Mouse (Mus musculus) lung, embryonic 16.5 days (tissue): ENCODE measurements around the gene Pdpk1. TPM values are rescaled to one million over a fixed set of nuclear protein-coding genes. Genes with fewer than 3 reads are reported as not detected.
"Not testable (repeated sequence)": the region's sequence is repeated elsewhere in the genome, so short reads cannot be mapped to it uniquely, and the experiment has no call there.

Experiments used
- ATAC-seq: fragments of 200-750 bp; cut with Nextera tagmentation; 2 replicates; pipeline ENCODE4 v1.8.0; 2017; ENCODE audit warnings: low read depth, mild to moderate bottlenecking, moderate library complexity
- H3K27ac ChIP-seq: fragments of 300-500 bp; sonication (generic); 2 replicates; pipeline ENCODE4 v1.5.1; 2014; ENCODE audit warnings: mild to moderate bottlenecking, control low read depth, low read length
- H3K27me3 ChIP-seq: fragments of 300-500 bp; sonication (generic); 2 replicates; pipeline ENCODE4 v1.6.1; 2014; ENCODE audit warnings: low read depth, low read length, mixed read lengths; ENCODE audit not compliant: control insufficient read depth, insufficient read depth
- H3K36me3 ChIP-seq: fragments of 300-500 bp; sonication (generic); 2 replicates; pipeline ENCODE4 v1.6.1; 2014; ENCODE audit warnings: low read length; ENCODE audit not compliant: control insufficient read depth, insufficient read depth
- H3K4me1 ChIP-seq: fragments of 300-500 bp; sonication (generic); replicated peaks from 2 replicates; pipeline ENCODE4 v1.6.1; 2014; ENCODE audit warnings: low read length, mixed read lengths; ENCODE audit not compliant: control insufficient read depth, insufficient read depth
- H3K4me2 ChIP-seq: fragments of 300-500 bp; sonication (generic); 2 replicates; pipeline ENCODE4 v1.6.1; 2014; ENCODE audit warnings: low read depth, low read length, control low read depth
- H3K4me3 ChIP-seq: fragments of 300-500 bp; sonication (generic); 2 replicates; pipeline ENCODE4 v1.5.1; 2014; ENCODE audit warnings: mild to moderate bottlenecking, low read length, control low read depth
- H3K9ac ChIP-seq: fragments of 300-500 bp; sonication (generic); 2 replicates; pipeline ENCODE4 v1.6.1; 2014; ENCODE audit warnings: low read length, control low read depth
- H3K9me3 ChIP-seq: fragments of 300-500 bp; sonication (generic); 2 replicates; pipeline ENCODE4 v1.6.1; 2016; ENCODE audit warnings: low read length; ENCODE audit not compliant: control insufficient read depth
- WGBS: fragments of 180-500 bp; shearing (Covaris S2); extraction: QIAGEN DNeasy Blood & Tissue Kit; methylation state at CpG from one replicate; pipeline ENCODE4 v1.1.7; 2014; 5-methylcytosine and 5-hydroxymethylcytosine counted together
- polyA plus RNA-seq: library from polyadenylated mRNA; unstranded; fragments of >200 nt; fragmentation: Nextera tagmentation; extraction: Ambion mirVana; gene quantifications from 2 replicates; pipeline ENCODE4 v1.2.1, GENCODE M21; 2015

Gene Pdpk1
- polyA plus RNA-seq, 1 experiment from 2014 or later: 34.9 TPM

GRCm38 (mm10) chr17:24137226-24137880 is 13.4 kb downstream of the Pdpk1 start:
- H3K27ac ChIP-seq: no peak overlapping the region
- H3K9me3 ChIP-seq: no peaks in the 10 kb centered on the region
- WGBS: 54% methylated on average over 2 of the region's 2 CpGs
- H3K4me1 ChIP-seq: peaks cover 20% of the 10 kb centered on the region
- H3K4me3 ChIP-seq: no peak overlapping the region
- H3K36me3 ChIP-seq: no peaks in the 10 kb centered on the region
- H3K9ac ChIP-seq: no peak overlapping the region
- H3K4me2 ChIP-seq: no peak overlapping the region
- ATAC-seq: no peak
- no peaks in the 10 kb centered on the region for H3K27me3 ChIP-seq

- H3K27ac ChIP-seq: no peak overlapping the region
- no peak overlapping the region for H3K4me3 ChIP-seq
- H3K4me1 ChIP-seq: peaks cover 6% of the 10 kb centered on the region; the same call in 1 of the 2 replicates
- H3K9me3 ChIP-seq: no peaks in the 10 kb centered on the region
- H3K4me2 ChIP-seq: no peak overlapping the region
- ATAC-seq: no peak
- no peaks in the 10 kb centered on the region for H3K27me3 ChIP-seq
- H3K36me3 ChIP-seq: no peaks in the 10 kb centered on the region
- H3K9ac ChIP-seq: no peak overlapping the region
These were observed 16.7 kb downstream of the Pdpk1 start for GRCm38 (mm10) chr17:24134062-24134461.

GRCm38 (mm10) chr17:24132919-24133318 is 17.8 kb downstream of the Pdpk1 start:
- not testable (repeated sequence) for H3K4me3 ChIP-seq, H3K36me3 ChIP-seq, ATAC-seq, H3K9me3 ChIP-seq, H3K27ac ChIP-seq, H3K4me1 ChIP-seq, H3K27me3 ChIP-seq, H3K9ac ChIP-seq, H3K4me2 ChIP-seq
- WGBS: 94% methylated on average over 4 of the region's 4 CpGs

- Histone ChIP-seq H3K4me2 (no peak overlapping the region), H3K27ac (no peak overlapping the region), H3K36me3 (no peaks in the 10 kb centered on the region), H3K9me3 (no peaks in the 10 kb centered on the region), H3K27me3 (no peaks in the 10 kb centered on the region), H3K4me1 (peaks cover 3% of the 10 kb centered on the region; the same call in 1 of the 2 replicates), H3K4me3 (no peak overlapping the region), H3K9ac (no peak overlapping the region)
- 89% methylated on average over 3 of the region's 3 CpGs for WGBS
- no peak for ATAC-seq
These were observed 19.2 kb downstream of the Pdpk1 start for GRCm38 (mm10) chr17:24131570-24131969.

GRCm38 (mm10) chr17:24129246-24129645 is 21.5 kb downstream of the Pdpk1 start:
- 83% methylated on average over 4 of the region's 4 CpGs for WGBS
- not testable (repeated sequence) for H3K4me1 ChIP-seq, H3K4me2 ChIP-seq, H3K9ac ChIP-seq, ATAC-seq, H3K27me3 ChIP-seq, H3K36me3 ChIP-seq, H3K4me3 ChIP-seq, H3K9me3 ChIP-seq, H3K27ac ChIP-seq

- no peaks in the 10 kb centered on the region for H3K27me3 ChIP-seq
- H3K36me3 ChIP-seq: no peaks in the 10 kb centered on the region
- no peak for ATAC-seq
- H3K27ac ChIP-seq: no peak overlapping the region
- no peaks in the 10 kb centered on the region for H3K9me3 ChIP-seq
- H3K4me1 ChIP-seq: peaks cover 3% of the 10 kb centered on the region; the same call in 1 of the 2 replicates
- no peak overlapping the region for H3K4me2 ChIP-seq
- WGBS: 89% methylated on average over 1 of the region's 1 CpGs
- no peak overlapping the region for H3K9ac ChIP-seq
- no peak overlapping the region for H3K4me3 ChIP-seq
These were observed 23.1 kb downstream of the Pdpk1 start for GRCm38 (mm10) chr17:24127592-24127991.

GRCm38 (mm10) chr17:24126801-24127200 is 23.9 kb downstream of the Pdpk1 start:
- Histone ChIP-seq H3K9me3 (no peaks in the 10 kb centered on the region), H3K9ac (no peak overlapping the region), H3K27me3 (no peaks in the 10 kb centered on the region), H3K4me1 (peaks cover 3% of the 10 kb centered on the region; the same call in 1 of the 2 replicates), H3K27ac (no peak overlapping the region), H3K4me3 (no peak overlapping the region), H3K36me3 (no peaks in the 10 kb centered on the region), H3K4me2 (no peak overlapping the region)
- no peak for ATAC-seq
- 70% methylated on average over 3 of the region's 3 CpGs for WGBS

GRCm38 (mm10) chr17:24119446-24119845 is 31.3 kb downstream of the Pdpk1 start:
- WGBS: 71% methylated on average over 3 of the region's 3 CpGs
- Histone ChIP-seq H3K4me1 (peaks cover 5% of the 10 kb centered on the region; the same call in 1 of the 2 replicates), H3K36me3 (no peaks in the 10 kb centered on the region), H3K27ac (no peak overlapping the region), H3K9me3 (no peaks in the 10 kb centered on the region), H3K4me2 (no peak overlapping the region), H3K9ac (no peak overlapping the region), H3K4me3 (no peak overlapping the region), H3K27me3 (no peaks in the 10 kb centered on the region)
- no peak for ATAC-seq

- Histone ChIP-seq H3K36me3 (no peaks in the 10 kb centered on the region), H3K27ac (no peak overlapping the region), H3K9ac (no peak overlapping the region), H3K4me1 (peaks cover 10% of the 10 kb centered on the region; the same call in 1 of the 2 replicates), H3K4me3 (no peak overlapping the region), H3K9me3 (no peaks in the 10 kb centered on the region), H3K4me2 (no peak overlapping the region), H3K27me3 (no peaks in the 10 kb centered on the region)
- no peak for ATAC-seq
- 84% methylated on average over 4 of the region's 4 CpGs for WGBS
These were observed 37.7 kb downstream of the Pdpk1 start for GRCm38 (mm10) chr17:24113031-24113430.
